ENCODE assay signal across 27 mouse cellular contexts in the genomic region with DNA sequence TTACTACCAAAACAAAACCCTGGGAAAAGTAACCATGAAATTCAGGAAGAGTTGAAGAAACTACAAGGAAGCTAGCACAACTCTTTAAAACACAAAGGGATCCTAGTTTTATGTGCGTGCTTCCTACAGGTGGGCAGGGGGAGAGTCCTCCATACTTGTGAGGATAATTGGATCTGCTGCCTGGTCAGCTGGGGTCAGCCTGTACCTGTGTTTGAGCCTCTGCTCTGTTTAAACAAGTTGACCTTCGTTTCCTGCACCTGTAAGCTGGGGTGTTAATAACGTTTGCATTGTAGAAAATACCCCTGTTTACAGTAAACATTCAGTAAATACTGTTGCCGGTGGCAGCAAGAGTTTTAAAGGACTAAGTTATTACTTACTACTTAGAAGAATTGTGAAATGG. TPM values are rescaled to one million over a fixed set of nuclear protein-coding genes. Genes with fewer than 3 reads are reported as not detected.
DNase-seq lines count a peak whose midpoint lies in the region; ATAC-seq and TF ChIP-seq lines count a peak whose summit lies in the region.
"Had no signal": no experiment of that assay in that cellular context is flagged by ENCODE, and none has a peak within 500 bp of the region (broad histone marks: within the 10 kb centered on the region; RNA-seq: fewer than 3 reads in every experiment).

No protein-coding gene starts in this region.

- H3K36me3 ChIP-seq in limb, embryonic 11.5 days (ENCODE audit: control insufficient read depth, insufficient read depth, low read length), result peaks cover 19% of the 10 kb centered on the region; the same call in 1 of the 2 replicates
- H3K36me3 ChIP-seq in limb, embryonic 10.5 days, result peaks cover 90% of the 10 kb centered on the region
- H3K36me3 ChIP-seq in liver, postnatal 0 days (replicated peaks; ENCODE audit: insufficient read depth, low read length), result peaks cover 21% of the 10 kb centered on the region
- peaks cover 79% of the 10 kb centered on the region for H3K36me3 ChIP-seq in liver, embryonic 12.5 days
- peaks cover 16% of the 10 kb centered on the region for H3K36me3 ChIP-seq in forebrain, embryonic 15.5 days

- no peaks in the 10 kb centered on the region for H3K9me3 ChIP-seq in limb, embryonic 11.5 days (ENCODE audit: control insufficient read depth, low read length)
- H3K9me3 ChIP-seq in limb, embryonic 10.5 days (replicated peaks), result no peaks in the 10 kb centered on the region
- no peaks in the 10 kb centered on the region for H3K9me3 ChIP-seq in liver, postnatal 0 days (ENCODE audit: low read length)
- no peaks in the 10 kb centered on the region for H3K9me3 ChIP-seq in liver, embryonic 12.5 days (replicated peaks)
- H3K9me3 ChIP-seq in forebrain, embryonic 15.5 days, result no peaks in the 10 kb centered on the region
- H3K9me3 ChIP-seq: embryonic facial prominence, embryonic 13.5 days; embryonic facial prominence, embryonic 15.5 days; forebrain, embryonic 10.5 days; forebrain, embryonic 12.5 days had no signal

- no peaks in the 10 kb centered on the region for H3K27me3 ChIP-seq in limb, embryonic 11.5 days (ENCODE audit: control insufficient read depth, insufficient read depth, low read length)
- H3K27me3 ChIP-seq in limb, embryonic 10.5 days (ENCODE audit: low read depth, poor library complexity, severe bottlenecking), result no peaks in the 10 kb centered on the region
- H3K27me3 ChIP-seq in liver, postnatal 0 days (ENCODE audit: insufficient read depth, low read length), result no peaks in the 10 kb centered on the region
- no peaks in the 10 kb centered on the region for H3K27me3 ChIP-seq in liver, embryonic 12.5 days (replicated peaks)
- H3K27me3 ChIP-seq in forebrain, embryonic 15.5 days, result no peaks in the 10 kb centered on the region
- H3K27me3 ChIP-seq: CH12.LX; embryonic facial prominence, embryonic 13.5 days; embryonic facial prominence, embryonic 15.5 days; forebrain, embryonic 12.5 days had no signal

- no peak overlapping the region for H3K9ac ChIP-seq in limb, embryonic 11.5 days (ENCODE audit: low read length)
- no peak overlapping the region for H3K9ac ChIP-seq in liver, postnatal 0 days (replicated peaks)
- H3K9ac ChIP-seq in liver, embryonic 12.5 days, result no peak overlapping the region
- no peak overlapping the region for H3K9ac ChIP-seq in forebrain, embryonic 15.5 days (replicated peaks)
- H3K9ac ChIP-seq: embryonic facial prominence, embryonic 13.5 days; embryonic facial prominence, embryonic 15.5 days; forebrain, embryonic 12.5 days had no signal

- 89% methylated on average over 4 of the region's 4 CpGs for WGBS in limb, embryonic 11.5 days
- 82% methylated on average over 4 of the region's 4 CpGs for WGBS in limb, embryonic 10.5 days
- 64% methylated on average over 4 of the region's 4 CpGs for WGBS in liver, postnatal 0 days (ENCODE audit: insufficient replicate concordance)
- WGBS in liver, embryonic 12.5 days (ENCODE audit: insufficient replicate concordance), result 77% methylated on average over 4 of the region's 4 CpGs
- WGBS in forebrain, embryonic 15.5 days, result 90% methylated on average over 4 of the region's 4 CpGs

- TF ChIP-seq CTCF in liver, postnatal 0 days (IDR thresholded peaks at IDR 0.05; ENCODE audit: low read depth), result no peak

- TF ChIP-seq EP300 in liver, postnatal 0 days (IDR thresholded peaks at IDR 0.05; ENCODE audit: low read depth), result no peak

- ATAC-seq in limb, embryonic 11.5 days (ENCODE audit: insufficient number of reproducible peaks, low FRiP score, low TSS enrichment, low read depth), result no peak
- peak; percentile 52; the same call in 1 of the 2 replicates for ATAC-seq in liver, postnatal 0 days
- no peak for ATAC-seq in liver, embryonic 12.5 days
- no peak for ATAC-seq in forebrain, embryonic 15.5 days (replicated peaks)
- ATAC-seq: CD4-positive, CD25-positive, alpha-beta regulatory T cell, adult 4 months; forebrain, embryonic 14.5 days had no signal

- H3K27ac ChIP-seq in limb, embryonic 11.5 days (replicated peaks; ENCODE audit: low read depth, low read length), result no peak overlapping the region
- H3K27ac ChIP-seq in limb, embryonic 10.5 days, result no peak overlapping the region
- H3K27ac ChIP-seq in liver, postnatal 0 days (ENCODE audit: low read depth), result peak overlapping the region; percentile 51; the same call in 1 of the 2 replicates
- no peak overlapping the region for H3K27ac ChIP-seq in liver, embryonic 12.5 days
- H3K27ac ChIP-seq in forebrain, embryonic 15.5 days (replicated peaks), result no peak overlapping the region
- H3K27ac ChIP-seq: embryonic facial prominence, embryonic 13.5 days; embryonic facial prominence, embryonic 15.5 days; forebrain, embryonic 10.5 days; forebrain, embryonic 12.5 days had no signal

- H3K4me2 ChIP-seq in limb, embryonic 11.5 days (ENCODE audit: low read depth, severe bottlenecking), result no peak overlapping the region
- no peak overlapping the region for H3K4me2 ChIP-seq in liver, postnatal 0 days (ENCODE audit: low read depth, low read length)
- H3K4me2 ChIP-seq in liver, embryonic 12.5 days, result no peak overlapping the region
- H3K4me2 ChIP-seq in forebrain, embryonic 15.5 days (replicated peaks), result no peak overlapping the region
- H3K4me2 ChIP-seq: embryonic facial prominence, embryonic 13.5 days; embryonic facial prominence, embryonic 15.5 days; forebrain, embryonic 12.5 days had no signal

- no peak overlapping the region for H3K4me3 ChIP-seq in limb, embryonic 11.5 days (ENCODE audit: low read depth, low read length)
- H3K4me3 ChIP-seq in limb, embryonic 10.5 days, result no peak overlapping the region
- H3K4me3 ChIP-seq in liver, postnatal 0 days (ENCODE audit: low read depth, low read length), result no peak overlapping the region
- H3K4me3 ChIP-seq in liver, embryonic 12.5 days, result no peak overlapping the region
- no peak overlapping the region for H3K4me3 ChIP-seq in forebrain, embryonic 15.5 days
- H3K4me3 ChIP-seq: embryonic facial prominence, embryonic 13.5 days; embryonic facial prominence, embryonic 15.5 days; erythroblast, embryonic 14.5 days; forebrain, embryonic 10.5 days; forebrain, embryonic 12.5 days had no signal

- DNase-seq in heart, adult 11 months, result peak; percentile 64
- no peak for DNase-seq in heart, postnatal 14 days
- peak; percentile 16 for DNase-seq in limb, embryonic 11.5 days (ENCODE audit: low spot score)
- DNase-seq in limb, embryonic 10.5 days (ENCODE audit: low spot score), result no peak
- DNase-seq in liver, postnatal 0 days, result no peak
- peak; percentile 36 for DNase-seq in yolk sac, embryonic 10.5 days (ENCODE audit: low spot score)
- DNase-seq: adrenal gland, adult 2 months; adrenal gland, postnatal 10 days; adrenal gland, postnatal 25 days; B cell, adult 2 months; cerebellum, adult 11 months; cerebellum, adult 18-20 months; cerebellum, adult 8-10 months; cerebellum, adult 9-11 months; cerebellum, postnatal 14 days; cerebellum, postnatal 36 days; embryo, embryonic 11 days had no signal

- no peaks in the 10 kb centered on the region for H3K4me1 ChIP-seq in limb, embryonic 11.5 days (ENCODE audit: control insufficient read depth, insufficient read depth, low read length)
- no peaks in the 10 kb centered on the region for H3K4me1 ChIP-seq in limb, embryonic 10.5 days
- H3K4me1 ChIP-seq in liver, postnatal 0 days (ENCODE audit: insufficient read depth), result peaks cover 33% of the 10 kb centered on the region
- H3K4me1 ChIP-seq in liver, embryonic 12.5 days, result peaks cover 51% of the 10 kb centered on the region
- H3K4me1 ChIP-seq in forebrain, embryonic 15.5 days, result no peaks in the 10 kb centered on the region
- H3K4me1 ChIP-seq: embryonic facial prominence, embryonic 13.5 days; forebrain, embryonic 10.5 days had no signal

- intact Hi-C loops in heart, postnatal 14 days (cut with DNase I), result no loop called here

RNA-seq across cellular contexts. Expression of a gene that starts 7.9 kb away (rescaled TPM):
- 10 to 100 TPM; 36.9 to 40.7 TPM for total RNA-seq in heart, postnatal 14 days (2021)
- polyA plus RNA-seq in limb, embryonic 11.5 days (2014; fragmentation: Nextera tagmentation; extraction: Ambion mirVana), result 127 and 136 TPM in 2 replicates
- polyA plus RNA-seq in limb, embryonic 10.5 days (2016; fragmentation: Nextera tagmentation; extraction: Ambion mirVana), result 136 and 141 TPM in 2 replicates
- polyA plus RNA-seq in liver, postnatal 0 days (2015; fragmentation: Nextera tagmentation; extraction: Ambion mirVana), result 15.1 and 16.6 TPM in 2 replicates
- polyA plus RNA-seq in liver, embryonic 12.5 days (2016; fragmentation: Nextera tagmentation; extraction: Ambion mirVana), result 45.1 and 49.6 TPM in 2 replicates
- polyA plus RNA-seq in forebrain, embryonic 15.5 days (2015; fragmentation: Nextera tagmentation; extraction: Ambion mirVana), result 58.8 and 59.7 TPM in 2 replicates

RNA-seq across cellular contexts. Expression of a gene that starts 29.2 kb away (rescaled TPM):
- total RNA-seq in heart, postnatal 14 days (2021), result 10 to 100 TPM; 16.3 to 20.0 TPM
- polyA plus RNA-seq in limb, embryonic 11.5 days (2014; fragmentation: Nextera tagmentation; extraction: Ambion mirVana), result 4.8 and 5.3 TPM in 2 replicates
- polyA plus RNA-seq in limb, embryonic 10.5 days (2016; fragmentation: Nextera tagmentation; extraction: Ambion mirVana), result 3.0 and 3.4 TPM in 2 replicates
- 1.7 and 1.9 TPM in 2 replicates for polyA plus RNA-seq in liver, postnatal 0 days (2015; fragmentation: Nextera tagmentation; extraction: Ambion mirVana)
- polyA plus RNA-seq in liver, embryonic 12.5 days (2016; fragmentation: Nextera tagmentation; extraction: Ambion mirVana), result 3.0 and 4.3 TPM in 2 replicates
- polyA plus RNA-seq in forebrain, embryonic 15.5 days (2015; fragmentation: Nextera tagmentation; extraction: Ambion mirVana), result 3.1 and 3.6 TPM in 2 replicates

RNA-seq across cellular contexts. Expression of a gene that starts 29.3 kb away (rescaled TPM):
- total RNA-seq in heart, postnatal 14 days (2021), result 1 to 10 TPM; 1.5 to 2.0 TPM
- polyA plus RNA-seq in limb, embryonic 11.5 days (2014; fragmentation: Nextera tagmentation; extraction: Ambion mirVana), result 54.8 and 58.7 TPM in 2 replicates
- polyA plus RNA-seq in limb, embryonic 10.5 days (2016; fragmentation: Nextera tagmentation; extraction: Ambion mirVana), result 54.7 and 65.4 TPM in 2 replicates
- polyA plus RNA-seq in liver, postnatal 0 days (2015; fragmentation: Nextera tagmentation; extraction: Ambion mirVana), result 10.1 and 13.7 TPM in 2 replicates
- 58.1 and 58.9 TPM in 2 replicates for polyA plus RNA-seq in liver, embryonic 12.5 days (2016; fragmentation: Nextera tagmentation; extraction: Ambion mirVana)
- 17.7 and 19.9 TPM in 2 replicates for polyA plus RNA-seq in forebrain, embryonic 15.5 days (2015; fragmentation: Nextera tagmentation; extraction: Ambion mirVana)

Comparison
In these comparisons a context has a peak if more than half of its experiments do, and no peak if none do; other contexts are left out.
1. DNase-seq: peak in heart, adult 11 months (single experiment), limb, embryonic 11.5 days (single experiment) and yolk sac, embryonic 10.5 days (single experiment); none in heart, postnatal 14 days (0 of 2), limb, embryonic 10.5 days (single experiment) and liver, postnatal 0 days (single experiment).